Mouse (Mus musculus) stomach, postnatal 0 days (tissue): ENCODE measurements at regions not wholly inside any gene's neighbourhood (a gene's known extent, or its start where the extent isn't known, plus 50 kb on each side); places are given as distances from the start of the nearest gene placed in this dataset.

Experiments
- ATAC-seq: fragments of 200-750 bp; cut with Nextera tagmentation; 2 replicates; pipeline ENCODE4 v1.8.0; 2017; ENCODE audit not compliant: low FRiP score, low TSS enrichment
- DNase-seq: peaks from one replicate; pipeline ENCODE4 v3.0.0-alpha.2; 2016; ENCODE audit warnings: low spot score
- H3K27ac ChIP-seq: fragments of 300-500 bp; sonication (generic); replicated peaks from 2 replicates; pipeline ENCODE4 v1.5.1; 2014; ENCODE audit warnings: mild to moderate bottlenecking, control low read depth
- H3K27me3 ChIP-seq: fragments of 300-500 bp; sonication (generic); 2 replicates; pipeline ENCODE4 v1.6.1; 2014; ENCODE audit warnings: low read length; ENCODE audit not compliant: control insufficient read depth, insufficient read depth
- H3K36me3 ChIP-seq: fragments of 300-500 bp; sonication (generic); 2 replicates; pipeline ENCODE4 v1.6.1; 2014; ENCODE audit warnings: low read length, mixed read lengths; ENCODE audit not compliant: control insufficient read depth, insufficient read depth
- H3K4me1 ChIP-seq: fragments of 300-500 bp; sonication (generic); replicated peaks from 2 replicates; pipeline ENCODE4 v1.6.1; 2014; ENCODE audit warnings: antibody characterized with exemption; ENCODE audit not compliant: control insufficient read depth, insufficient read depth
- H3K4me2 ChIP-seq: fragments of 300-500 bp; sonication (generic); replicated peaks from 2 replicates; pipeline ENCODE4 v1.6.1; 2014; ENCODE audit warnings: low read depth, mild to moderate bottlenecking, control low read depth, moderate library complexity
- H3K4me3 ChIP-seq: fragments of 300-500 bp; sonication (generic); 2 replicates; pipeline ENCODE4 v1.5.1; 2014; ENCODE audit warnings: low read depth, low read length, control low read depth
- H3K9ac ChIP-seq: fragments of 300-500 bp; sonication (generic); 2 replicates; pipeline ENCODE4 v1.6.1; 2014; ENCODE audit warnings: mild to moderate bottlenecking, low read length, control low read depth, mixed read lengths
- H3K9me3 ChIP-seq: fragments of 300-500 bp; sonication (generic); 2 replicates; pipeline ENCODE4 v1.6.1; 2016; ENCODE audit warnings: low read length; ENCODE audit not compliant: control insufficient read depth
- CTCF ChIP-seq: IDR thresholded peaks from 2 replicates; pipeline ENCODE4 v1.5.1; 2016; ENCODE audit warnings: antibody characterized with exemption, low read depth, mild to moderate bottlenecking, moderate library complexity
- EP300 ChIP-seq: optimal IDR thresholded peaks from 2 replicates; pipeline ENCODE3; 2016; ENCODE audit warnings: antibody characterized with exemption
- WGBS: fragments of 180-500 bp; shearing (Covaris S2); extraction: QIAGEN DNeasy Blood & Tissue Kit; methylation state at CpG from one replicate; pipeline ENCODE4 v1.1.7; 2014; 5-methylcytosine and 5-hydroxymethylcytosine counted together

DNA sequence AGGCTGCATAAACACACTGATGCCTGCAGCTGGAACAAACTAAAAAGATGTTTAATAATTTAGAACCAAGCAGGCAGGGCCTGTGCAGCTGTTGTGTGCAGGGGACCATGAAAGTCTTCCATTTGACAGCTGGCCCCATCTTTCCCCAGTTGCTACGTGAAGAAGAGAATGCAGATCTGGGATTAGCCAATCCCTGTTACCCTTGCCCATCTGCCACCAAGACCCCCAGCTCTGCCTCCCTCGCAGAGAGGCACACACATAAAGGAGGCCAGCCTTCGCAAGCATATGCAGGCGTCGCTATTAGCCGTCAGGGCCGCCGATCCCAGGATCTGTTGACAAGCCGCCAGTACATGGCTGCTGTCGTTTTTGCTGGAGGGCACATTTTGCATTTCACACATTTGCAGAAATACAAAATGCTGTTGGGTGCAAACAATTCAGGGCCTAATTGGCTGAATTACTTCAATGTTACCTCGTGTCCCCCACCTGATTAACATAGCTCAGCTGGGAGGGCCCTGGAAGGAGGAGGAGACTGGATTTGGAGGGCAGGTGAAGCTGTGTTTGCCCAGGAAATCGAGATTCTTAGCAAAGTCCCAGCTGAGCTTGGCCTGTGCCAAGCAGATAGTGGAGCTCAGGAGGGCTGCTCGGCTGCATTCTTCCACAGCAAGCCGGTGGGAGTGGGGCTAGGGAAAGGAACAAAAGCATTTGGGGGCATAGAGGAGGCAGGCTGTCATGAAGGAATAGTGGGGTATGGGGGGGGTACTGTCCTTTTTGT lies 367.6 kb upstream of the Mki67 start:
- Histone ChIP-seq H3K9me3 (no peaks in the 10 kb centered on the region), H3K27me3 (no peaks in the 10 kb centered on the region), H3K27ac (no peak overlapping the region), H3K4me2 (no peak overlapping the region), H3K9ac (no peak overlapping the region), H3K4me3 (no peak overlapping the region), H3K4me1 (no peaks in the 10 kb centered on the region), H3K36me3 (no peaks in the 10 kb centered on the region)
- DNase-seq = no peak
- ATAC-seq = no peak
- 45% methylated on average over 14 of the region's 14 CpGs for WGBS
- TF ChIP-seq CTCF (no peak), EP300 (no peak)

DNA sequence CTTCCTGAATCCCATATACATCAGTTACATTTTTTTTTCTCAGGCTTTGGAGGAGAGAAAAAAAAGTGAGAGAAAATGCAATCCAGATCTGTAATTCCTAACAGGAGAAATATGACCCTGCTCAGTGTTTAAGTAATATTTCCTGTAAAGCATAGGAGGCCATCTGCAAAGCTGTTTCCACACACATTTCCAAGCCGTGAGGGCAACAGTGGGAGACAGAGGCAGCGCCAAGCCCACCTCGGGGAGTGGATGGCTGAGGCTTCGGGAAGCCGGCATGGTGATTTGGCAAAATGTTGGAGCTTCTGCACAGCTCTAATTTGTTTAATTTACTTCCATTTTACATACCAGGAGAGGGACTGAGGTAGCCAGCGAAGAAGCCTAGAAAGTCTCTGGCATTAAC lies 372.6 kb upstream of the Mki67 start:
- no peak for ATAC-seq
- 65% methylated on average over 6 of the region's 6 CpGs for WGBS

DNA sequence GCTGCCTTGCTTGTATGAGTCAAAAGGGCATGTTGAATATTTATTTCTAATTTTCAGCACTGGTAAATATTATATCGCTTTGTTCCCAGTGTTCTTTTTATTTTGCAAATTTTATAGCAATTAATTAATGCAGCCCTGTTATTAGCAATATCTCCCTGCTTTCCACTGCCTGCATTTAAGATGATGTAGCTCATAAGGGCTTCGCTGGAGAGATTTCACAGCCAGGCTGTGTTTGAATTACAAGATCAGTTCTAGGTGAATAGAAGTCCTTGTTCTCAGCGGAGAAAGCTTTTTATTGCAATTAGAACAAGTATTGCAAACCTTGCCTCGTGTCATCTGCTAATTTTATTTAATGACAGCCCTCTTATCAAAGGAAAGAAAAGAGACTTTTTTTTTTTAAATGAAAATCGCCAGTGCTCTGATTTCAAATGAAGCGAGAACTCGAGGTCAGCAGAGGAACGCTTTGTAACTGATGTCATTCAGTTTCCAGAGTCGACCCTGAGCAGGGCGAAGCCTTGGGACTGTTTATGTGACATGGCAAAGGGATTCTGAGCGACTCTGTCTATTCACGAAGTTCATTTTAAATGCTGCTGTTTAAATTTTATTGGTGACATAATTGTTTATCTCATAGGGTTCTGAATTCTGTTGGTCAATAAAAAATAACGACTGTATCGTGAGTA lies 378.7 kb upstream of the Mki67 start:
- Histone ChIP-seq H3K27ac (no peak overlapping the region), H3K27me3 (no peaks in the 10 kb centered on the region), H3K9me3 (no peaks in the 10 kb centered on the region), H3K4me3 (no peak overlapping the region), H3K4me1 (no peaks in the 10 kb centered on the region), H3K36me3 (no peaks in the 10 kb centered on the region), H3K9ac (no peak overlapping the region), H3K4me2 (no peak overlapping the region)
- TF ChIP-seq EP300 = no peak
- no peak for TF ChIP-seq CTCF
- WGBS = 72% methylated on average over 14 of the region's 14 CpGs
- DNase-seq = no peak
- ATAC-seq = no peak

More for the DNA sequence above, 372.6 kb upstream of the Mki67 start:
- H3K4me3 ChIP-seq = no peak overlapping the region
- no peaks in the 10 kb centered on the region for H3K36me3 ChIP-seq
- H3K9ac ChIP-seq = no peak overlapping the region
- no peak overlapping the region for H3K4me2 ChIP-seq
- H3K9me3 ChIP-seq = no peaks in the 10 kb centered on the region
- TF ChIP-seq EP300 (no peak), CTCF (no peak)
- no peak for DNase-seq
- H3K27me3 ChIP-seq = no peaks in the 10 kb centered on the region
- no peak overlapping the region for H3K27ac ChIP-seq
- H3K4me1 ChIP-seq = no peaks in the 10 kb centered on the region

DNA sequence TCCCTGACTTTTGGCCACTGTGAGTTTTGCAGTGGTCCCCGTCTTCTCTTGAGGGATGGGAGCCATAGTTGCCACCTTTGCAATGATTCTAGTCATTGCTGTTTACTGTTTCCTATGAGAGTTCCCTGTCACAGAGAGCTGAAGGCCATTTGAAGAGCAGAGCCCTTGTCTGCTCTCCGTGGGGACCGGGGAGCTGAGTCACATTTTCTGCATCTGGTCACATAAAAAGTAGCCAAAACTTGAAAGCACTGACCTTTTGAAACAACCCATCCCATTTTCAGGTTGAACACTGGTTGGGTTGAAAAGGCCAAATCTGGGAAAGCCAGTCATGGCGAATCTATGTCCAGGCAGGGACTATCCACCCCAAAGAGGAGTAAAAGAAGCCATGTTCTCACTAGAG lies 387.9 kb upstream of the Mki67 start:
- no peak overlapping the region for H3K4me3 ChIP-seq
- DNase-seq (no peak), ATAC-seq (no peak)
- WGBS = 85% methylated on average over 4 of the region's 4 CpGs
- H3K27ac ChIP-seq = no peak overlapping the region
- H3K9ac ChIP-seq = no peak overlapping the region
- no peaks in the 10 kb centered on the region for H3K27me3 ChIP-seq
- TF ChIP-seq CTCF (no peak), EP300 (no peak)
- H3K4me2 ChIP-seq = no peak overlapping the region
- H3K36me3 ChIP-seq = no peaks in the 10 kb centered on the region
- H3K9me3 ChIP-seq = no peaks in the 10 kb centered on the region
- H3K4me1 ChIP-seq = no peaks in the 10 kb centered on the region

DNA sequence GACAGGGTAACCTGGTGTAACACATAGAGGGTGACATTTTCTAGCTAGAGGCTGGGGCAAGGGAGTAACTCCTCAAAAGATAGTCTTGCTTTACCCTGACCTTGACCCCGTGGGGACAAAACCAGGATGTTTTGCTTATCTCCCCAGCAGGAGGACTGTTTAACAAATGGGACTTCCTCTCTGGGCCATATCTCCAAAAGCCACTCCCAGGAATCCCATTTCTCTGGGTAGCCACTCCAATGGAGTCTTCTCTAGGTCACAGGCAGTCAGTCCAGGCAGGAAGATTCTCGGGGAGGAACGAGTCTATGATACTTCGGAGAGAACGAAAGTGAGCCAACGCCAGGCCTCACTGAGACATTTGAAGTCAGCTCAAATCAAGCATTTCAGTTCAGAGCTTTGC lies 396.0 kb upstream of the Mki67 start:
- H3K9me3 ChIP-seq = no peaks in the 10 kb centered on the region
- DNase-seq (no peak), ATAC-seq (no peak)
- no peak overlapping the region for H3K9ac ChIP-seq
- H3K27me3 ChIP-seq = no peaks in the 10 kb centered on the region
- H3K4me2 ChIP-seq = no peak overlapping the region
- no peaks in the 10 kb centered on the region for H3K4me1 ChIP-seq
- H3K36me3 ChIP-seq = no peaks in the 10 kb centered on the region
- 56% methylated on average over 6 of the region's 6 CpGs for WGBS
- TF ChIP-seq EP300 = no peak
- no peak for TF ChIP-seq CTCF
- no peak overlapping the region for H3K27ac ChIP-seq
- no peak overlapping the region for H3K4me3 ChIP-seq

DNA sequence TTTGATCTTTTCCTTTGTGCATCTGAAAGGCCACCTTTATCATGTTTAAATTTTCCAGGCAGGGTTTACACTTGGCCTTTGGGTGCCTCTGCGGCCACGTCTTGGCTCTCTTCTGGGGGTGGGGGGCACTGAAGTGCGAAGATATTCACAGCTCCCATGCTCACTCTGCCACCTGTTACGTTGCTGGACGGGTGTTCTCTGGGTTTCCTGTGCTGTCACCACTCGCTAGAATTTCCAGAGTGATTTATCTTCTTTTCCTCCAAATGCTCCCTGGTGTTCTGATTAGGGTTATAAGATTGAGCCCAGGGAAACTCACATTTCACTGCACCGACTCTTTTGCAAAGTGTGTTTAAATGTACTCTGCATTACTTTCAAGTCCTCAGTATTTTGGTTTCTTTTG lies 404.8 kb upstream of the Mki67 start:
- Histone ChIP-seq H3K4me2 (no peak overlapping the region), H3K27ac (no peak overlapping the region), H3K36me3 (no peaks in the 10 kb centered on the region), H3K9ac (no peak overlapping the region), H3K27me3 (no peaks in the 10 kb centered on the region), H3K4me1 (no peaks in the 10 kb centered on the region), H3K4me3 (no peak overlapping the region), H3K9me3 (no peaks in the 10 kb centered on the region)
- 36% methylated on average over 7 of the region's 7 CpGs for WGBS
- no peak for TF ChIP-seq EP300
- TF ChIP-seq CTCF = no peak
- ATAC-seq (no peak), DNase-seq (no peak)
